Mouse (Mus musculus) ES-Bruce4 (cell line): Measurements from ENCODE around the gene Rap1gap2.

Experiments
- CTCF ChIP-seq: IDR thresholded peaks from one replicate; pipeline ENCODE4 v1.8.1; 2011; ENCODE audit warnings: low read depth, low read length
- POLR2A ChIP-seq: IDR thresholded peaks from one replicate; pipeline ENCODE4 v1.8.1; 2011; ENCODE audit warnings: low read length; ENCODE audit not compliant: insufficient read depth

- TF ChIP-seq CTCF (no peak), POLR2A (no peak)
These were observed 20.5 kb downstream of the Rap1gap2 start for GRCm38 (mm10) chr11:74590239-74590596.
